Mouse (Mus musculus) kidney, postnatal 0 days (tissue): ENCODE results near the gene Gm28038. TPM values are rescaled to one million over a fixed set of nuclear protein-coding genes. Genes with fewer than 3 reads are reported as not detected.
A peak's percentile ranks its signal among the peaks of the same experiment; 100 is the strongest.

Experiments
- ATAC-seq: fragments of 200-750 bp; cut with Nextera tagmentation; replicated peaks from 2 replicates; pipeline ENCODE4 v1.8.0; 2017; ENCODE audit warnings: low read depth, moderate number of reproducible peaks, moderate TSS enrichment, moderate library complexity; ENCODE audit not compliant: low FRiP score
- DNase-seq: peaks from one replicate; pipeline ENCODE4 v3.0.0-alpha.2; 2016; ENCODE audit warnings: low spot score
- H3K27ac ChIP-seq: fragments of 300-500 bp; sonication (generic); 2 replicates; pipeline ENCODE4 v1.5.1; 2014; ENCODE audit warnings: mild to moderate bottlenecking
- H3K27me3 ChIP-seq: fragments of 300-500 bp; sonication (generic); 2 replicates; pipeline ENCODE4 v1.6.1; 2014; ENCODE audit warnings: low read length, mixed read lengths; ENCODE audit not compliant: insufficient read depth
- H3K36me3 ChIP-seq: fragments of 300-500 bp; sonication (generic); 2 replicates; pipeline ENCODE4 v1.6.1; 2014; ENCODE audit warnings: low read length, mixed read lengths; ENCODE audit not compliant: insufficient read depth
- H3K4me1 ChIP-seq: fragments of 300-500 bp; sonication (generic); replicated peaks from 2 replicates; pipeline ENCODE4 v1.6.1; 2014; ENCODE audit warnings: antibody characterized with exemption, low read length, mixed read lengths; ENCODE audit not compliant: insufficient read depth
- H3K4me2 ChIP-seq: fragments of 300-500 bp; sonication (generic); 2 replicates; pipeline ENCODE4 v1.6.1; 2014; ENCODE audit warnings: mild to moderate bottlenecking, low read length, moderate library complexity, mixed read lengths
- H3K4me3 ChIP-seq: fragments of 300-500 bp; sonication (generic); replicated peaks from 2 replicates; pipeline ENCODE4 v1.5.1; 2014; ENCODE audit warnings: low read depth, low read length
- H3K9ac ChIP-seq: fragments of 300-500 bp; sonication (generic); 2 replicates; pipeline ENCODE4 v1.6.1; 2014; ENCODE audit warnings: low read depth, low read length
- H3K9me3 ChIP-seq: fragments of 300-500 bp; sonication (generic); replicated peaks from 2 replicates; pipeline ENCODE4 v1.6.1; 2016; ENCODE audit warnings: low read length, inconsistent platforms, mixed read lengths
- CTCF ChIP-seq: IDR thresholded peaks from 2 replicates; pipeline ENCODE4 v1.5.1; 2016; ENCODE audit warnings: antibody characterized with exemption, low read depth, mild to moderate bottlenecking, moderate library complexity
- WGBS: fragments of 180-500 bp; shearing (Covaris S2); extraction: QIAGEN DNeasy Blood & Tissue Kit; methylation state at CpG from one replicate; pipeline ENCODE4 v1.1.7; 2014; 5-methylcytosine and 5-hydroxymethylcytosine counted together
- polyA plus RNA-seq: library from polyadenylated mRNA; unstranded; fragments of >200 nt; fragmentation: Nextera tagmentation; extraction: Ambion mirVana; gene quantifications from 2 replicates; pipeline ENCODE4 v1.2.1, GENCODE M21; 2015

Gm28038 gene
- polyA plus RNA-seq, 1 experiment from 2014 or later, result not detected

- H3K4me2 ChIP-seq, result no peak overlapping the region
- H3K4me3 ChIP-seq, result no peak overlapping the region
- H3K9me3 ChIP-seq, result no peaks in the 10 kb centered on the region
- no peak overlapping the region for H3K27ac ChIP-seq
- 87% methylated on average over 3 of the region's 3 CpGs for WGBS
- no peaks in the 10 kb centered on the region for H3K36me3 ChIP-seq
- DNase-seq (no peak), ATAC-seq (no peak)
- H3K4me1 ChIP-seq, result peaks cover 8% of the 10 kb centered on the region
- no peaks in the 10 kb centered on the region for H3K27me3 ChIP-seq
- TF ChIP-seq CTCF, result no peak
- H3K9ac ChIP-seq, result no peak overlapping the region
Observed at GRCm38 (mm10) chr2:30281651-30282050, 808 bp downstream of the Gm28038 start.

- H3K4me3 ChIP-seq, result no peak overlapping the region
- no peak for DNase-seq
- no peak for TF ChIP-seq CTCF
- no peak for ATAC-seq
- no peak overlapping the region for H3K27ac ChIP-seq
- H3K9me3 ChIP-seq, result no peaks in the 10 kb centered on the region
- H3K4me1 ChIP-seq, result peaks cover 19% of the 10 kb centered on the region
- no peaks in the 10 kb centered on the region for H3K36me3 ChIP-seq
- H3K9ac ChIP-seq, result no peak overlapping the region
- WGBS, result 77% methylated on average over 2 of the region's 2 CpGs
- H3K4me2 ChIP-seq, result no peak overlapping the region
- H3K27me3 ChIP-seq, result no peaks in the 10 kb centered on the region
Observed at GRCm38 (mm10) chr2:30283193-30283592, 2.4 kb downstream of the Gm28038 start.

GRCm38 (mm10) chr2:30285004-30285403 is 4.2 kb downstream of the Gm28038 start:
- Histone ChIP-seq H3K4me3 (peak overlapping the region; percentile 96), H3K9me3 (no peaks in the 10 kb centered on the region), H3K27me3 (no peaks in the 10 kb centered on the region), H3K27ac (no peak overlapping the region), H3K4me2 (peak overlapping the region; percentile 93), H3K36me3 (no peaks in the 10 kb centered on the region), H3K9ac (no peak overlapping the region), H3K4me1 (peaks cover 19% of the 10 kb centered on the region)
- TF ChIP-seq CTCF, result no peak
- ATAC-seq, result no peak
- no peak for DNase-seq
- 96% methylated on average over 5 of the region's 5 CpGs for WGBS

DNA sequence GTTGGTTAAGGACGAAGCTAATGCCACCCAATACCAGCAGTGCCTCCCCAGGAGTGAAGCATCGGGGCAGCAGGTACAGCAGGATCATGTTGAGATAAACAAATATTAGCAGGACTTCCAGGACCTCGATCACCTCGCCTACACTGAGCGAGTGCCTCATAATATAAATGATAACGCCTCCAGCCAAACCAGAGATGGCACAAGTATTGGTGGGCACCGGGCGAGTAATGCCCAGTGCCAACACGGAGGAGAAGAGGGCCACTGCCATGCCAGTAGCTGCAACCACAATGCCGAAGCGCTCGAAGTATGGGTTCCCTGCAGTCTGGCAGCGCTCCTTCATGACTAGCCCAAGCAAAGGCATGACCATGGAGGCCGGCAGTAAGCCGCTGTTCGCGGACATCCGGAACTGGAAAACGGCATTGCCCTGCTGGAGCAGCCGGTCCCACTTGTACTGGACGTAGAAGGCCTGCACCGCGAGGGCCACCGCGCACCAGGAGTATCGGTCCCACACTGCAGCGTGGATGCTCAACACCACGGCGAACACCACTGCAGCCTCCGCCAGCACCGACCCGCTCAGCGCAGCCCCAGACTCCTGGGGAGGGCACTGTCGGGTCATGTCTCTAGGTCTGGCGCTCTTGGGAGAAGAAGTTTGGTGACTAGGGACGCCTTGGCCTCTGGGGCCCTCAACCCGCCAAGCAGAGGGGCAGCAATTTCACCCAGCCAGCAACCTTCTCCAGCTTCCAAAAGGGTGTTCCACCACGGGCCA is 4.8 kb downstream of the Gm28038 start:
- no peaks in the 10 kb centered on the region for H3K36me3 ChIP-seq
- H3K27me3 ChIP-seq, result no peaks in the 10 kb centered on the region
- no peaks in the 10 kb centered on the region for H3K9me3 ChIP-seq
- ATAC-seq (peak; percentile 70), DNase-seq (no peak)
- no peak for TF ChIP-seq CTCF
- H3K4me3 ChIP-seq, result peak overlapping the region; percentile 96
- H3K4me1 ChIP-seq, result peaks cover 19% of the 10 kb centered on the region
- H3K4me2 ChIP-seq, result peak overlapping the region; percentile 93
- 12% methylated on average over 38 of the region's 38 CpGs for WGBS
- H3K9ac ChIP-seq, result peak overlapping the region; percentile 87
- peak overlapping the region; percentile 63; the same call in 1 of the 2 replicates for H3K27ac ChIP-seq

GRCm38 (mm10) chr2:30286192-30287026 is 5.6 kb downstream of the Gm28038 start, which contains the start of the genes Dolk and Nup188:
Gene Dolk, minus strand, starts transcription at chr2:30286334.
Gene Nup188, plus strand, starts transcription at chr2:30286397.
- under 1% methylated on average over 64 of the region's 68 CpGs for WGBS
- peak within 1 kb of the TSS; percentile 93 for H3K4me2 ChIP-seq
- DNase-seq (peak; percentile 97), ATAC-seq (peak; percentile 92)
- TF ChIP-seq CTCF, result no peak
- no peaks in the 10 kb centered on the region for H3K27me3 ChIP-seq
- H3K9ac ChIP-seq, result peak within 1 kb of the TSS; percentile 87
- H3K4me3 ChIP-seq, result peak within 1 kb of the TSS; percentile 96
- H3K36me3 ChIP-seq, result no peaks in the 10 kb centered on the region
- H3K27ac ChIP-seq, result peak within 1 kb of the TSS; percentile 63; the same call in 1 of the 2 replicates
- peaks cover 19% of the 10 kb centered on the region for H3K4me1 ChIP-seq
- H3K9me3 ChIP-seq, result no peaks in the 10 kb centered on the region

- no peaks in the 10 kb centered on the region for H3K27me3 ChIP-seq
- H3K4me1 ChIP-seq, result peaks cover 19% of the 10 kb centered on the region
- ATAC-seq (no peak), DNase-seq (peak; percentile 63)
- H3K27ac ChIP-seq, result 0 out of 2 replicates have a peak overlapping the region, but pooled peaks have one; percentile 63
- H3K36me3 ChIP-seq, result no peaks in the 10 kb centered on the region
- H3K4me2 ChIP-seq, result peak overlapping the region; percentile 93
- peak overlapping the region; percentile 96 for H3K4me3 ChIP-seq
- H3K9me3 ChIP-seq, result no peaks in the 10 kb centered on the region
- WGBS, result 1% methylated on average over 10 of the region's 10 CpGs
- TF ChIP-seq CTCF, result peak; percentile 12; the same call in 1 of the 2 replicates
- peak overlapping the region; percentile 87 for H3K9ac ChIP-seq
Observed at GRCm38 (mm10) chr2:30287027-30287373, 6.2 kb downstream of the Gm28038 start.
